Mouse (Mus musculus): ENCODE measurements around the gene Med12l. TPM values are rescaled to one million over a fixed set of nuclear protein-coding genes. Genes with fewer than 3 reads are reported as not detected.

Med12l gene
- polyA plus RNA-seq, 1 experiment from 2014 or later = 0.82 TPM

DNA sequence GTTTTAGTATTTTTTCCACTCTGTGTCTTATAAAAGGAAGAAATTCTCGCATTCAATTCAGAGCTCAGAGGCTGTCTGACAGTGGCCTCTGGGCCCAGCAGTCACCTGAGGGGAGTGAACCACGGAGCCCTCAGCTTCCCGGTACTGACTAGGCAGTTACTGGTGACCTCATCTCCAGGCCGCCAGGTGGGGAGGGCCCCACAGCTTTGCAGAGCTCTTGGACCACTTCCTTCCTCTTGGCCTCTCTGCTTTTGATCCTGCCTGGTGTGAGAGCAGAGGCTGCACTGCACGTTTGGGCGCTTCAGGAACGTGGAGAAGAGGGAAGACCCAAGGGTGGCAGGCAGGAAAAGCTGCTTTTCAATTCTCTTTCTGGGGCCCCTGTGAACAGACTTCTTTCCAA is 75.3 kb downstream of the Med12l start:
- peaks cover 6% of the 10 kb centered on the region; the same call in 1 of the 2 replicates for H3K4me1 ChIP-seq (replicated peaks; ENCODE audit: insufficient read depth, low read length)
- ATAC-seq (replicated peaks; ENCODE audit: low FRiP score, low read depth) (peak; percentile 75), DNase-seq (ENCODE audit: low spot score) (peak; percentile 12)
- H3K4me3 ChIP-seq (replicated peaks; ENCODE audit: low read depth, low read length) = no peak overlapping the region
- H3K27ac ChIP-seq = no peak overlapping the region
- TF ChIP-seq CTCF (IDR thresholded peaks at IDR 0.05; ENCODE audit: low read depth) = no peak
- 7% methylated on average over 7 of the region's 7 CpGs for WGBS
- H3K27me3 ChIP-seq (ENCODE audit: insufficient read depth, low read length) = no peaks in the 10 kb centered on the region
- no peak overlapping the region for H3K9ac ChIP-seq (ENCODE audit: low read depth, low read length)
- no peak overlapping the region for H3K4me2 ChIP-seq (ENCODE audit: low read length)
- no peaks in the 10 kb centered on the region for H3K9me3 ChIP-seq (replicated peaks; ENCODE audit: low read length)
- no peaks in the 10 kb centered on the region for H3K36me3 ChIP-seq (ENCODE audit: insufficient read depth, low read length)

DNA sequence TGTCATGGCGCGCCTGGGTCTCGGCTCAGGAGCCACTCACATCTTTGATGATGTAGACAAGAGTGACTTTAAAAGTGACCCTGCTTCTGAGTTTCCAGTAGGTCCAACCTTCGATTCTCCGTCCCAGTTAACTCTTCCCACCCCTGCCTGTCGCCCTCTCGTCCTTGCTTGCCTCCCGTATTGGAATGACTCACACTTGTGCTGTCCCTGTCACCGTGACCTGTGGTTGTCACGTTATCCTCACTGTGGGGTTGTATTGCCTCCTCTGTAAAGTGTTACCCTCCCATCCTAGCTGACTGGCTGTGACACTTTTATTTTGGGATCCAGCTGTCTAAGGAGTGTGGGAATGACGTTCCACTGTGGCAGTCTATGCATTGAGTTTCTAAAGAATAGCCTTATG is 87.1 kb downstream of the Med12l start:
- WGBS = 55% methylated on average over 11 of the region's 11 CpGs
- Histone ChIP-seq H3K4me1 (replicated peaks; ENCODE audit: insufficient read depth, low read length) (no peaks in the 10 kb centered on the region), H3K4me2 (ENCODE audit: low read length) (no peak overlapping the region), H3K27ac (no peak overlapping the region), H3K4me3 (replicated peaks; ENCODE audit: low read depth, low read length) (no peak overlapping the region), H3K9ac (ENCODE audit: low read depth, low read length) (no peak overlapping the region), H3K36me3 (ENCODE audit: insufficient read depth, low read length) (no peaks in the 10 kb centered on the region), H3K27me3 (ENCODE audit: insufficient read depth, low read length) (no peaks in the 10 kb centered on the region), H3K9me3 (replicated peaks; ENCODE audit: low read length) (no peaks in the 10 kb centered on the region)
- ATAC-seq (replicated peaks; ENCODE audit: low FRiP score, low read depth) (no peak), DNase-seq (ENCODE audit: low spot score) (no peak)
- TF ChIP-seq CTCF (IDR thresholded peaks at IDR 0.05; ENCODE audit: low read depth) = no peak

DNA sequence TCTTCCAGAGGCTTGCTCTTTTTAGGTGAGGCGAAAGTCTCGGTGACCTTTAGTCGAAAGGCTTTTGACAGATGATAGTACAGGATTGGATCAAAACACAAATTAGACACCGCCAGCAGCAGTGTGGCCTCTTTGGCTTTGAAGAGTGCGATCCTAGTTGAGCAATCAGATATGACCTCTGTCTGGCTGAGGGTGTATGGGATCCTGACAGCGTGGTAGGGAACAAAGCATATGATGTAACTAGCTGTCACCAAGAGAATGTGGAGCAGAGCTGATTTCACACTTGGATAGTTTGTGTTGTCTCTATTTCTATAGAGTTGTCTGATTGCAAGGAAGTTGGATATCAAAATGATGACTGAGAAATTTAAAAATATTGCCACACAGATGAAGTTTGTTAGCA is 91.8 kb downstream of the Med12l start:
- Histone ChIP-seq H3K4me3 (replicated peaks; ENCODE audit: low read depth, low read length) (no peak overlapping the region), H3K4me1 (replicated peaks; ENCODE audit: insufficient read depth, low read length) (no peaks in the 10 kb centered on the region), H3K27ac (no peak overlapping the region), H3K4me2 (ENCODE audit: low read length) (no peak overlapping the region), H3K36me3 (ENCODE audit: insufficient read depth, low read length) (no peaks in the 10 kb centered on the region), H3K9me3 (replicated peaks; ENCODE audit: low read length) (no peaks in the 10 kb centered on the region), H3K9ac (ENCODE audit: low read depth, low read length) (no peak overlapping the region), H3K27me3 (ENCODE audit: insufficient read depth, low read length) (no peaks in the 10 kb centered on the region)
- 83% methylated on average over 6 of the region's 6 CpGs for WGBS
- no peak for DNase-seq (ENCODE audit: low spot score)
- no peak for TF ChIP-seq CTCF (IDR thresholded peaks at IDR 0.05; ENCODE audit: low read depth)
- no peak for ATAC-seq (replicated peaks; ENCODE audit: low FRiP score, low read depth)

DNA sequence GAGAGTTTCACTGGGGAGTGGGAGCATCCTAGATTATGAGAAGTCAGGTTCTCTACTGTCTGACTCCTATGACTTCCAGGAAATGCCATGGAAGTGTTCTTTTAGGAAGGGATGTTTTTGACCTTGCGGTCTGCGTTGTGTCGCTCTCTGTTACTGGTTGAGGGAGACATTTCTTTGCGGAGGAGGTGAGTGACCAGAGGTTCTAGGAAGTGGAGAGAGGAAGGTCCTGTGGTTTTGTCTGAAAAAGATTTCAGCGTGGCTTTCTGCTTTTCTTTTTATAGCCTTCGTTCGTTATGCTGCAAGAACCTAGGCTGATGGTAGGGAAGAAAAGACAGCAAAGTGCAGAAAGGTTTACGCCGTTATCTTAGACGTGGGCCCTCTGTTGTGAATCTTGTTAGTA is 92.9 kb downstream of the Med12l start:
- H3K4me3 ChIP-seq (replicated peaks; ENCODE audit: low read depth, low read length) = no peak overlapping the region
- ATAC-seq (replicated peaks; ENCODE audit: low FRiP score, low read depth) = no peak
- H3K4me1 ChIP-seq (replicated peaks; ENCODE audit: insufficient read depth, low read length) = no peaks in the 10 kb centered on the region
- no peak for DNase-seq (ENCODE audit: low spot score)
- H3K27ac ChIP-seq = no peak overlapping the region
- no peak for TF ChIP-seq CTCF (IDR thresholded peaks at IDR 0.05; ENCODE audit: low read depth)
- H3K27me3 ChIP-seq (ENCODE audit: insufficient read depth, low read length) = no peaks in the 10 kb centered on the region
- no peak overlapping the region for H3K9ac ChIP-seq (ENCODE audit: low read depth, low read length)
- 76% methylated on average over 10 of the region's 10 CpGs for WGBS
- no peaks in the 10 kb centered on the region for H3K9me3 ChIP-seq (replicated peaks; ENCODE audit: low read length)
- no peaks in the 10 kb centered on the region for H3K36me3 ChIP-seq (ENCODE audit: insufficient read depth, low read length)
- no peak overlapping the region for H3K4me2 ChIP-seq (ENCODE audit: low read length)

DNA sequence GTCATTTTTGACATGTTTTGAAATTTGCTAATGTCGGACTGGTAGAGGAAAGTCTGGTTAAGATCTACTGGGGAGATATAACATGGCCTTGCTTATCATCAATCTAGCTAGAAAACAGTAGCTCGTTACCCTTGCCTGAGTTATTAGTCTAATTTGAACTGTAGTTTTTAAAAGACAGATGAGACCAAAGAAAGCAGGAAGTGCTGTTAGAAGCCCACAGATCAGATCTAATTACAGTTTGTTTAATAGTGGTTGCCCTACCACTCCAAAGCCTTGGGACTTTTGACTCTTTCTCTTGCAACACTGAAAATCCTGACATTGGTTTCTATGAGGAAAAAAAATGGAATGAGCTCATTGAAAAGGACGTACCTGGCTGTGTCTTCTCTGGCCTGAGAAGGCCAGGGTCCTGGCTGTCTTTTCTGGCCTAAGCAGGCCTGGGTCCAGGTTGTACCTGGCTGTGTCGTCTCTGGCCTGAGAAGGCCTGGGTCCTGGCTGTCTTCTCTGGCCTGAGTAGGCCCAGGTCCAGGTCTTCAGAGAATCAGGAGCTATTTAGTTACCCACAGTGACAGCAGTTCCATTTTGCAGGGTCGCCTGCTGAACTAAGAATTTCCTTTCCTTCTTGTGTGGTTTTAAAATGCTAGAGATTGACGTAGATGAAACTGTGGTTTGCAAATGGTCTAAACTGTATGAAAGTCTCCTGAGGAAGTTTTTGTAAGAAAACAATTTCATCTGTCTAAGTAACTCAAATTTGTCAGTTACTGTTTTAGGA is 95.8 kb downstream of the Med12l start, which contains the start of gene Gpr171:
Gpr171 (minus strand) TSS at position 604 of the 769 bp plus-strand sequence.
- Histone ChIP-seq H3K9me3 (replicated peaks; ENCODE audit: low read length) (no peaks in the 10 kb centered on the region), H3K27ac (no peak within 1 kb of the TSS), H3K4me2 (ENCODE audit: low read length) (no peak within 1 kb of the TSS), H3K9ac (ENCODE audit: low read depth, low read length) (no peak within 1 kb of the TSS), H3K4me3 (replicated peaks; ENCODE audit: low read depth, low read length) (no peak within 1 kb of the TSS), H3K4me1 (replicated peaks; ENCODE audit: insufficient read depth, low read length) (no peaks in the 10 kb centered on the region), H3K27me3 (ENCODE audit: insufficient read depth, low read length) (no peaks in the 10 kb centered on the region), H3K36me3 (ENCODE audit: insufficient read depth, low read length) (no peaks in the 10 kb centered on the region)
- no peak for DNase-seq (ENCODE audit: low spot score)
- no peak for TF ChIP-seq CTCF (IDR thresholded peaks at IDR 0.05; ENCODE audit: low read depth)
- WGBS = 64% methylated on average over 6 of the region's 6 CpGs
- ATAC-seq (replicated peaks; ENCODE audit: low FRiP score, low read depth) = no peak

DNA sequence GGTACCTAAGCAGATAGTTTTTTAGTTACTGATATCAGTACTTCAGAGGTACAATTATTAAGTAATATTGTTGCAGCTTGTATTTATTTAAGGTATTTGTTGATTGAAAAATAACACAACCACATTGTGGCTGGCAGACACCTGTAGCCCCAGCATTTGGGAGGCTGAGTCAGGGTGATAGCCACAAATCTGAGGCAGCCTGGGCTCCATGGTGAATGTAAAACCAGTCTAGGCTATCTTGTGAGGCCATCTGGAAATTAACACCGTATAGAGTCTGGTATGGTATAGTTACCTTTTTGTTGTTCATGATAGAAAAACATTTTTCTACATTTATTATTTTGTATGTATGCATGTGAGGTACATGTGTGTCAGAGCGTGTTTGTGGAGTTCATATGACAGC is 96.5 kb downstream of the Med12l start:
- DNase-seq (ENCODE audit: low spot score) = no peak
- Histone ChIP-seq H3K27ac (no peak overlapping the region), H3K36me3 (ENCODE audit: insufficient read depth, low read length) (no peaks in the 10 kb centered on the region), H3K9ac (ENCODE audit: low read depth, low read length) (no peak overlapping the region), H3K4me1 (replicated peaks; ENCODE audit: insufficient read depth, low read length) (no peaks in the 10 kb centered on the region), H3K4me3 (replicated peaks; ENCODE audit: low read depth, low read length) (no peak overlapping the region), H3K27me3 (ENCODE audit: insufficient read depth, low read length) (no peaks in the 10 kb centered on the region), H3K4me2 (ENCODE audit: low read length) (no peak overlapping the region), H3K9me3 (replicated peaks; ENCODE audit: low read length) (no peaks in the 10 kb centered on the region)
- no peak for TF ChIP-seq CTCF (IDR thresholded peaks at IDR 0.05; ENCODE audit: low read depth)
- 96% methylated on average over 2 of the region's 2 CpGs for WGBS
- no peak for ATAC-seq (replicated peaks; ENCODE audit: low FRiP score, low read depth)
